Mouse (Mus musculus): ENCODE data around the gene Csrp1. TPM values are rescaled to one million over a fixed set of nuclear protein-coding genes. Genes with fewer than 3 reads are reported as not detected.
A peak's percentile ranks its signal among the peaks of the same experiment; 100 is the strongest.

Gene Csrp1
- polyA plus RNA-seq, 1 experiment, result 147 TPM

- Histone ChIP-seq H3K27me3 (ENCODE audit: control insufficient read depth, insufficient read depth, low read length) (no peaks in the 10 kb centered on the region), H3K27ac (ENCODE audit: insufficient read depth, low read depth, low read length) (peak overlapping the region; percentile 46), H3K4me3 (ENCODE audit: low read depth, low read length) (peak overlapping the region; percentile 54), H3K4me1 (ENCODE audit: control insufficient read depth, insufficient read depth, insufficient read length, low read length) (peaks cover 28% of the 10 kb centered on the region), H3K36me3 (ENCODE audit: control insufficient read depth, insufficient read depth, low read length) (no peaks in the 10 kb centered on the region)
- 9% methylated on average over 27 of the region's 27 CpGs for WGBS
- TF ChIP-seq CTCF (IDR thresholded peaks at IDR 0.05; ENCODE audit: extremely low read depth, insufficient read length, insufficient replicate concordance, low read depth, low read length) (no peak), POLR2A (IDR thresholded peaks at IDR 0.05; ENCODE audit: low read depth, low read length) (peak; percentile 22; the same call in 1 of the 2 replicates)
These were observed 73.7 kb downstream of the Csrp1 start for GRCm38 (mm10) chr1:135793370-135794215.

- peak overlapping the region; percentile 44 for H3K4me3 ChIP-seq (ENCODE audit: low read depth, low read length)
- H3K36me3 ChIP-seq (ENCODE audit: control insufficient read depth, insufficient read depth, low read length), result no peaks in the 10 kb centered on the region
- peak overlapping the region; percentile 46 for H3K27ac ChIP-seq (ENCODE audit: insufficient read depth, low read depth, low read length)
- no peak for TF ChIP-seq POLR2A (IDR thresholded peaks at IDR 0.05; ENCODE audit: low read depth, low read length)
- H3K4me1 ChIP-seq (ENCODE audit: control insufficient read depth, insufficient read depth, insufficient read length, low read length), result peaks cover 25% of the 10 kb centered on the region
- WGBS, result 17% methylated on average over 20 of the region's 20 CpGs
- no peaks in the 10 kb centered on the region for H3K27me3 ChIP-seq (ENCODE audit: control insufficient read depth, insufficient read depth, low read length)
These were observed 74.6 kb downstream of the Csrp1 start for GRCm38 (mm10) chr1:135794216-135795134.

- H3K36me3 ChIP-seq (ENCODE audit: control insufficient read depth, insufficient read depth, low read length), result no peaks in the 10 kb centered on the region
- H3K4me1 ChIP-seq (ENCODE audit: control insufficient read depth, insufficient read depth, insufficient read length, low read length), result peaks cover 43% of the 10 kb centered on the region
- H3K27me3 ChIP-seq (ENCODE audit: control insufficient read depth, insufficient read depth, low read length), result no peaks in the 10 kb centered on the region
- H3K27ac ChIP-seq (ENCODE audit: insufficient read depth, low read depth, low read length), result no peak overlapping the region
- WGBS, result 87% methylated on average over 1 of the region's 1 CpGs
- TF ChIP-seq POLR2A (IDR thresholded peaks at IDR 0.05; ENCODE audit: low read depth, low read length) (no peak), CTCF (IDR thresholded peaks at IDR 0.05; ENCODE audit: extremely low read depth, insufficient read length, insufficient replicate concordance, low read depth, low read length) (no peak)
- no peak overlapping the region for H3K4me3 ChIP-seq (ENCODE audit: low read depth, low read length)
These were observed 78.6 kb downstream of the Csrp1 start for GRCm38 (mm10) chr1:135798492-135798891.

- WGBS, result 75% methylated on average over 8 of the region's 8 CpGs
- peaks cover 39% of the 10 kb centered on the region for H3K4me1 ChIP-seq (ENCODE audit: control insufficient read depth, insufficient read depth, insufficient read length, low read length)
- no peaks in the 10 kb centered on the region for H3K27me3 ChIP-seq (ENCODE audit: control insufficient read depth, insufficient read depth, low read length)
- TF ChIP-seq POLR2A (IDR thresholded peaks at IDR 0.05; ENCODE audit: low read depth, low read length) (no peak), CTCF (IDR thresholded peaks at IDR 0.05; ENCODE audit: extremely low read depth, insufficient read length, insufficient replicate concordance, low read depth, low read length) (no peak)
- H3K27ac ChIP-seq (ENCODE audit: insufficient read depth, low read depth, low read length), result no peak overlapping the region
- no peak overlapping the region for H3K4me3 ChIP-seq (ENCODE audit: low read depth, low read length)
- no peaks in the 10 kb centered on the region for H3K36me3 ChIP-seq (ENCODE audit: control insufficient read depth, insufficient read depth, low read length)
These were observed 79.3 kb downstream of the Csrp1 start for GRCm38 (mm10) chr1:135799109-135799627.

- Histone ChIP-seq H3K4me1 (ENCODE audit: control insufficient read depth, insufficient read depth, insufficient read length, low read length) (peaks cover 31% of the 10 kb centered on the region), H3K36me3 (ENCODE audit: control insufficient read depth, insufficient read depth, low read length) (no peaks in the 10 kb centered on the region), H3K4me3 (ENCODE audit: low read depth, low read length) (no peak overlapping the region), H3K27ac (ENCODE audit: insufficient read depth, low read depth, low read length) (peak overlapping the region; percentile 12; the same call in 1 of the 2 replicates), H3K27me3 (ENCODE audit: control insufficient read depth, insufficient read depth, low read length) (no peaks in the 10 kb centered on the region)
- WGBS, result 40% methylated on average over 8 of the region's 8 CpGs
- TF ChIP-seq CTCF (IDR thresholded peaks at IDR 0.05; ENCODE audit: extremely low read depth, insufficient read length, insufficient replicate concordance, low read depth, low read length) (no peak), POLR2A (IDR thresholded peaks at IDR 0.05; ENCODE audit: low read depth, low read length) (no peak)
These were observed 80.5 kb downstream of the Csrp1 start for GRCm38 (mm10) chr1:135800192-135800950.

Other genes starting within 250 kb of the Csrp1 start
- 4.7 and 6.2 TPM in 2 replicates for gene Nav1, start 112.8 kb upstream of the Csrp1 start, polyA plus RNA-seq (2012; rRNA removed)
- 8.7 and 10.5 TPM in 2 replicates for gene Phlda3, start 46.1 kb downstream of the Csrp1 start, polyA plus RNA-seq (2012; rRNA removed)
- gene Tnni1, start 59.4 kb downstream of the Csrp1 start, polyA plus RNA-seq (2012; rRNA removed), result 0.42 and 5.0 TPM in 2 replicates
- 128 and 314 TPM in 2 replicates for gene Lad1, start 98.5 kb downstream of the Csrp1 start, polyA plus RNA-seq (2012; rRNA removed)
- gene Tnnt2, start 116.3 kb downstream of the Csrp1 start, polyA plus RNA-seq (2012; rRNA removed), result 0.56 TPM in 2 replicates
- 5.0 and 12.5 TPM in 2 replicates for gene Pkp1, start 199.1 kb downstream of the Csrp1 start, polyA plus RNA-seq (2012; rRNA removed)